Mouse (Mus musculus) lung, postnatal 4 days (tissue): Measurements from ENCODE around the gene Kdelr1.

ENCODE experiments used
- DNase-seq, 2 experiments: peaks; one replicate each; pipeline ENCODE4 v3.0.0; 2021

Kdelr1 gene

GRCm38 (mm10) chr7:45872624-45873023 is at the start of gene Kdelr1:
TSS of gene Kdelr1 (plus strand) at chr7:45872772.
- DNase-seq = peak; percentile 90 to 93

- DNase-seq = no peak
Observed at GRCm38 (mm10) chr7:45824598-45824997, 48.0 kb upstream of the Kdelr1 start, which contains the start of gene Kcnj14. TSS of gene Kcnj14 (minus strand) at chr7:45824782.

GRCm38 (mm10) chr7:45826631-45827030 is 45.9 kb upstream of the Kdelr1 start:
- DNase-seq = no peak

GRCm38 (mm10) chr7:45830427-45831127 is 42.0 kb upstream of the Kdelr1 start, which contains the start of gene Grwd1:
TSS of gene Grwd1 (minus strand) at chr7:45830944.
- peak; percentile 86 to 87 for DNase-seq

GRCm38 (mm10) chr7:45831128-45831525 is 41.4 kb upstream of the Kdelr1 start:
- DNase-seq = no peak

GRCm38 (mm10) chr7:45832428-45832827 is 40.1 kb upstream of the Kdelr1 start:
- DNase-seq = no peak

GRCm38 (mm10) chr7:45833148-45833790 is 39.3 kb upstream of the Kdelr1 start:
- peak; percentile 16 to 52 for DNase-seq

GRCm38 (mm10) chr7:45833924-45834323 is 38.6 kb upstream of the Kdelr1 start:
- no peak for DNase-seq

GRCm38 (mm10) chr7:45842950-45843744 is 29.4 kb upstream of the Kdelr1 start:
- DNase-seq = no peak

GRCm38 (mm10) chr7:45848447-45849027 is 24.0 kb upstream of the Kdelr1 start:
- DNase-seq = no peak

GRCm38 (mm10) chr7:45850661-45851060 is 21.9 kb upstream of the Kdelr1 start:
- no peak for DNase-seq

GRCm38 (mm10) chr7:45853089-45853488 is 19.5 kb upstream of the Kdelr1 start:
- no peak for DNase-seq

GRCm38 (mm10) chr7:45856950-45857901 is 15.3 kb upstream of the Kdelr1 start:
- peak; percentile 35 to 36 for DNase-seq

- peak; percentile 31 to 50 for DNase-seq
Observed at GRCm38 (mm10) chr7:45859008-45859407, 13.6 kb upstream of the Kdelr1 start.

- no peak for DNase-seq
Observed at GRCm38 (mm10) chr7:45862804-45863203, 9.8 kb upstream of the Kdelr1 start.

GRCm38 (mm10) chr7:45864435-45864834 is 8.1 kb upstream of the Kdelr1 start:
- DNase-seq = peak in 1 of 2 experiments; percentile 51

GRCm38 (mm10) chr7:45865925-45866910 is 6.4 kb upstream of the Kdelr1 start:
- DNase-seq = peak; percentile 96 to 98

GRCm38 (mm10) chr7:45867871-45868270 is 4.7 kb upstream of the Kdelr1 start:
- DNase-seq = no peak

GRCm38 (mm10) chr7:45869107-45869670 is 3.4 kb upstream of the Kdelr1 start:
- DNase-seq = no peak

- peak in 1 of 2 experiments; percentile 33 for DNase-seq
Observed at GRCm38 (mm10) chr7:45869787-45870186, 2.8 kb upstream of the Kdelr1 start.
